Mouse (Mus musculus): ENCODE data around the gene Foxp1. TPM values are rescaled to one million over a fixed set of nuclear protein-coding genes. Genes with fewer than 3 reads are reported as not detected.
A peak's percentile ranks its signal among the peaks of the same experiment; 100 is the strongest.

Gene Foxp1
- total RNA-seq, 2 experiments from 2014 or later: 88.5 to 93.5 TPM

- Histone ChIP-seq H3K4me3 (no peak overlapping the region), H3K27ac (no peak overlapping the region)
- no peak for DNase-seq (ENCODE audit: low spot score in 2 of 2)
- no peak for TF ChIP-seq CTCF (conservative IDR thresholded peaks at IDR 0.05)
These were observed 537.1 kb downstream of the Foxp1 start for GRCm38 (mm10) chr6:98985452-98985851.

- TF ChIP-seq CTCF (conservative IDR thresholded peaks at IDR 0.05): no peak
- H3K27ac ChIP-seq: no peak overlapping the region
- no peak overlapping the region for H3K4me3 ChIP-seq
- no peak for DNase-seq (ENCODE audit: low spot score in 2 of 2)
These were observed 537.9 kb downstream of the Foxp1 start for GRCm38 (mm10) chr6:98984626-98985025.

DNA sequence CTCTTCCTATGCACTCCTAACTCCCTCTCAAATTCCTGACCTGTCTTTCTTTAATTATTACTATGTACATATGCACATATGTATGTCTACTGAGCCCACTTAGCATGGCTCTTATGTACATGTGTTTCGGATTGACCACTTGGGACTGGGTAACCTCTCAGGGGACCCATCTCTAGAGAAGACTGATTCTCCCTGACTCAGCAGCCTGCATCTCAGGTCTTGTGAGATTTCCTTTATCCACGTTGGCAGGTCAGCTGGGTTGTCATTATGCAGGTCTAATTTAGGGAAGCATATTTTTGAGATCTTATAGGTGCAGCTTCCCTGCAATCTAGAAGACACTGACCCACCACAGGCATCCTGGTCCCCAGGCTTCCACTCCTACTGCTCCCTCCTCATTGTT is 538.5 kb downstream of the Foxp1 start:
- DNase-seq (ENCODE audit: low spot score in 2 of 2): no peak

DNA sequence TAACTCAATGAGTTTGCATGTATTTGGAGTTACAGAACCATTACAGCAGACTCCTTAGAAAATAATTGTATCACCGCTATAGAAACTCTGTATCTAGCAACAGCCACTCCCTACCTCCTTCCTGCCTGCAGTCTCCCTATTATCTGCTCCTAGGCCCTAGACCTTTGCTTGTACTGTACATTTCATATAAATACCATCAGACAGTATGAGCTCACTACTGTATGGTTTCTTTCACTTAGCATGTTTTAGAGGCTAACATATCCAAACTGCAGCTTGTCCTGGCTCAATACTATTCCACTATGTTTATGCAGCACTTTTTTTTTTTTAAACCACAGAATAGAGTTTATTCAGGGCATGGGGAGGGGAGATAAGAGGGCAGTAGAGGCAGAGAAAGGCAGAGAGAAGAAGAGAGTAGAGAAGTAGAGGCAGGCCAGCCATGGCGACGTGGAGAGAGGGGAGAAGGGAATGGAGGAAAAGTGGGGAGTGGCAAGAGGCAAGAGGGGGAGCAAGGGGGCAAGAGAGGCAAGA is 539.1 kb downstream of the Foxp1 start:
- H3K27ac ChIP-seq: no peak overlapping the region
- TF ChIP-seq CTCF (conservative IDR thresholded peaks at IDR 0.05): no peak
- no peak overlapping the region for H3K4me3 ChIP-seq
- no peak for DNase-seq (ENCODE audit: low spot score in 2 of 2)

More for the DNA sequence above, 538.5 kb downstream of the Foxp1 start:
- Histone ChIP-seq H3K27ac (no peak overlapping the region), H3K4me3 (no peak overlapping the region)
- TF ChIP-seq CTCF (conservative IDR thresholded peaks at IDR 0.05): no peak

- H3K27ac ChIP-seq: no peak overlapping the region
- no peak for TF ChIP-seq CTCF (conservative IDR thresholded peaks at IDR 0.05)
- DNase-seq (ENCODE audit: low spot score in 2 of 2): no peak
- H3K4me3 ChIP-seq: no peak overlapping the region
These were observed 541.3 kb downstream of the Foxp1 start for GRCm38 (mm10) chr6:98981265-98981664.

GRCm38 (mm10) chr6:98980432-98980831 is 542.1 kb downstream of the Foxp1 start:
- no peak overlapping the region for H3K4me3 ChIP-seq
- no peak for DNase-seq (ENCODE audit: low spot score in 2 of 2)
- no peak for TF ChIP-seq CTCF (conservative IDR thresholded peaks at IDR 0.05)
- H3K27ac ChIP-seq: no peak overlapping the region

GRCm38 (mm10) chr6:98980001-98980400 is 542.5 kb downstream of the Foxp1 start:
- DNase-seq (ENCODE audit: low spot score in 2 of 2): no peak
- no peak overlapping the region for H3K27ac ChIP-seq

GRCm38 (mm10) chr6:98977806-98978205 is 544.7 kb downstream of the Foxp1 start:
- TF ChIP-seq CTCF (conservative IDR thresholded peaks at IDR 0.05): no peak
- no peak for DNase-seq (ENCODE audit: low spot score in 2 of 2)
- no peak overlapping the region for H3K4me3 ChIP-seq

More at GRCm38 (mm10) chr6:98980001-98980400, 542.5 kb downstream of the Foxp1 start:
- TF ChIP-seq CTCF (conservative IDR thresholded peaks at IDR 0.05): no peak
- no peak overlapping the region for H3K4me3 ChIP-seq

GRCm38 (mm10) chr6:98975918-98976317 is 546.6 kb downstream of the Foxp1 start:
- DNase-seq (ENCODE audit: low spot score in 2 of 2): no peak
- Histone ChIP-seq H3K4me3 (no peak overlapping the region), H3K27ac (no peak overlapping the region)
- no peak for TF ChIP-seq CTCF (conservative IDR thresholded peaks at IDR 0.05)

More at GRCm38 (mm10) chr6:98977806-98978205, 544.7 kb downstream of the Foxp1 start:
- no peak overlapping the region for H3K27ac ChIP-seq

DNA sequence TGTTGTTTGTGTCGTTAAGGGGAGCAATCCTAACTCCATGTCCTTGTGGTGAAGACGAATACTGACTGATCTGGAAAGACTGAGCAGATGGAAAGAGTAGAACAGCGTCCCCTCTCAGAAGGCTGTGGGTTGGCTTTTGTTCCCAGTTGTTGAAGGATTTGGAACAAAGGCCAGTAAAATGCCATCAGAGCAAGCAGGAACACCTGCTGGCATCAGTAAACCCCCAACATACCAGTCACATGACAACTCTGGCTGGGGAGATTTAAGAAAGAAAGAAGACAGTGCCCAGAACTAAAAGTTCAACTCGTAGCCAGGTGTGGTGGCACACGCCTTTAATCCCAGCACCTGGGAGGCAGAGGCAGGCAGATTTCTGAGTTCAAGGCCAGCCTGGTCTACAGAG is 549.1 kb downstream of the Foxp1 start:
- no peak for TF ChIP-seq CTCF (conservative IDR thresholded peaks at IDR 0.05)
- Histone ChIP-seq H3K27ac (no peak overlapping the region), H3K4me3 (no peak overlapping the region)
- DNase-seq (ENCODE audit: low spot score in 2 of 2): no peak

- no peak for TF ChIP-seq CTCF (conservative IDR thresholded peaks at IDR 0.05)
- no peak overlapping the region for H3K27ac ChIP-seq
These were observed 550.1 kb downstream of the Foxp1 start for GRCm38 (mm10) chr6:98972404-98972803.

DNA sequence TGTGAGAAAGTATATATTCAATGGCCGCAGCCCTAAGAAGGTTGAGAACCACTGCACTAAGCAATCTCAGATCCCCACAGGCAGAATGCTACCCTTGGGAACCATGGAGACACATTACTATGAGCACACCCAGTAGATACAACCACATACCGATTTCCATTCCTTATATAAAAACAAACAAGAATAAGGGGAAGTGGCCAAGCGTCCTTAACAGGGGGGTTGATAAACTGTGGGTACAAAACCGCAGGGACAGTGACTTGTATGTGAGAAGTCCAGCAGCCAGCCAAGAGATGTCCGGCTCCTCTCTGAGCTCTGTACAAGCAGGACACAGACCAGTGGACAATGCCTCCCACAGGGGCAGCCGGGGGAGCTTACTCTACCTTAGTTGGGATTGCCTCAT is 563.2 kb downstream of the Foxp1 start:
- no peak for TF ChIP-seq CTCF (conservative IDR thresholded peaks at IDR 0.05)
- no peak overlapping the region for H3K27ac ChIP-seq
- DNase-seq (ENCODE audit: low spot score in 2 of 2): no peak
- H3K4me3 ChIP-seq: no peak overlapping the region

More at GRCm38 (mm10) chr6:98972404-98972803, 550.1 kb downstream of the Foxp1 start:
- DNase-seq (ENCODE audit: low spot score in 2 of 2): no peak
- no peak overlapping the region for H3K4me3 ChIP-seq

GRCm38 (mm10) chr6:98956522-98957169 is 565.9 kb downstream of the Foxp1 start:
- DNase-seq (ENCODE audit: low spot score in 2 of 2): no peak
- H3K27ac ChIP-seq: no peak overlapping the region
- H3K4me3 ChIP-seq: no peak overlapping the region
- TF ChIP-seq CTCF (conservative IDR thresholded peaks at IDR 0.05): peak; percentile 55

DNA sequence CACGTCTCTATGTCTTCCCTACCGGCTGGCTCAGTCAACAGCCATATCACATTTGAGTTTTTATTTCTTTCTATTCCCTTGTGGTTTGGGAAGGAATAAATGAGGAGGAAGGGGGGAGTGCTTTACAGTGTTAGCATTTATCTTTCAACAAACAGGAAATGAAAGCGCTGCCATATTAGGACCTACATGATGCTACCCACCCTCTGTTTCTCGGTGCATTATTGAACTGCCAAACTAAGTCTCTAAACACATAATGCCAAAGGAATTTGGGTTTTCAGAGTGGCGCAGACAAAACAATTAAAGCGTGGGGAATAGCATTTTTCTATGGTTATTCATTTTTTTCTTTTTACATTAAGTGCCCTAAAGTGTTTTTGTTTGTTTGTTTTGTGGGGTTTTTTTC is 566.8 kb downstream of the Foxp1 start:
- TF ChIP-seq CTCF (conservative IDR thresholded peaks at IDR 0.05): no peak
- no peak for DNase-seq (ENCODE audit: low spot score in 2 of 2)
- no peak overlapping the region for H3K27ac ChIP-seq

More for the DNA sequence above, 566.8 kb downstream of the Foxp1 start:
- H3K4me3 ChIP-seq: no peak overlapping the region

Data from layer of hippocampus, adult 2 months (tissue).